Mouse (Mus musculus): ENCODE data around the gene Phf1. TPM values are rescaled to one million over a fixed set of nuclear protein-coding genes. Genes with fewer than 3 reads are reported as not detected.

Phf1 gene
- polyA plus RNA-seq, 1 experiment, result 101 TPM

GRCm38 (mm10) chr17:26958880-26959279 is 26.0 kb downstream of the Phf1 start:
- TF ChIP-seq POLR2A (IDR thresholded peaks at IDR 0.05; ENCODE audit: borderline replicate concordance, extremely low read depth, low read depth, low read length), result no peak
- TF ChIP-seq CTCF (IDR thresholded peaks at IDR 0.05; ENCODE audit: insufficient read depth, low read length), result no peak
- H3K4me1 ChIP-seq (ENCODE audit: control insufficient read depth, insufficient read depth, low read length), result no peaks in the 10 kb centered on the region
- WGBS, result 67% methylated on average over 5 of the region's 5 CpGs
- DNase-seq, result no peak
- H3K4me3 ChIP-seq (replicated peaks; ENCODE audit: extremely low read depth, low read depth, low read length), result no peak overlapping the region

- TF ChIP-seq POLR2A (IDR thresholded peaks at IDR 0.05; ENCODE audit: borderline replicate concordance, extremely low read depth, low read depth, low read length) (no peak), CTCF (IDR thresholded peaks at IDR 0.05; ENCODE audit: insufficient read depth, low read length) (no peak)
- Histone ChIP-seq H3K4me1 (ENCODE audit: control insufficient read depth, insufficient read depth, low read length) (no peaks in the 10 kb centered on the region), H3K4me3 (replicated peaks; ENCODE audit: extremely low read depth, low read depth, low read length) (no peak overlapping the region)
- no peak for DNase-seq
- 90% methylated on average over 4 of the region's 4 CpGs for WGBS
Measured at GRCm38 (mm10) chr17:26959815-26960214, 27.0 kb downstream of the Phf1 start.

DNA sequence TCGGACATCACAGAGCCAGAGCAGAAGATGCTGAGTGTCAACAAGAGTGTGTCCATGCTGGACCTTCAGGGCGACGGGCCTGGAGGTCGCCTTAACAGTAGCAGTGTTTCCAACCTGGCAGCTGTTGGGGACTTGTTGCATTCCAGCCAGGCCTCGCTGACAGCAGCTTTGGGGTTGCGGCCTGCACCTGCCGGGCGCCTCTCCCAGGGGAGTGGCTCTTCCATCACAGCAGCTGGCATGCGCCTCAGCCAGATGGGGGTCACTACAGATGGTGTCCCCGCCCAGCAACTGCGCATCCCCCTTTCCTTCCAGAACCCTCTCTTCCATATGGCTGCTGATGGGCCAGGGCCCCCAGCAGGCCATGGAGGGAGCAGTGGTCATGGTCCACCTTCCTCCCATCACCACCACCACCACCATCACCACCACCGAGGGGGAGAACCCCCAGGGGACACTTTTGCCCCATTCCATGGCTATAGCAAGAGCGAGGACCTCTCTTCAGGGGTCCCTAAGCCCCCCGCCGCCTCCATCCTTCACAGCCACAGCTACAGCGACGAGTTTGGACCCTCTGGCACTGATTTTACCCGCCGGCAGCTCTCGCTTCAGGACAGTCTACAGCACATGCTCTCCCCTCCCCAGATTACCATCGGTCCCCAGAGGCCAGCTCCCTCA is 28.9 kb downstream of the Phf1 start:
- DNase-seq, result no peak
- WGBS, result 86% methylated on average over 19 of the region's 21 CpGs
- no peak overlapping the region for H3K4me3 ChIP-seq (replicated peaks; ENCODE audit: extremely low read depth, low read depth, low read length)
- TF ChIP-seq POLR2A (IDR thresholded peaks at IDR 0.05; ENCODE audit: borderline replicate concordance, extremely low read depth, low read depth, low read length), result no peak
- no peak for TF ChIP-seq CTCF (IDR thresholded peaks at IDR 0.05; ENCODE audit: insufficient read depth, low read length)
- no peaks in the 10 kb centered on the region for H3K4me1 ChIP-seq (ENCODE audit: control insufficient read depth, insufficient read depth, low read length)

DNA sequence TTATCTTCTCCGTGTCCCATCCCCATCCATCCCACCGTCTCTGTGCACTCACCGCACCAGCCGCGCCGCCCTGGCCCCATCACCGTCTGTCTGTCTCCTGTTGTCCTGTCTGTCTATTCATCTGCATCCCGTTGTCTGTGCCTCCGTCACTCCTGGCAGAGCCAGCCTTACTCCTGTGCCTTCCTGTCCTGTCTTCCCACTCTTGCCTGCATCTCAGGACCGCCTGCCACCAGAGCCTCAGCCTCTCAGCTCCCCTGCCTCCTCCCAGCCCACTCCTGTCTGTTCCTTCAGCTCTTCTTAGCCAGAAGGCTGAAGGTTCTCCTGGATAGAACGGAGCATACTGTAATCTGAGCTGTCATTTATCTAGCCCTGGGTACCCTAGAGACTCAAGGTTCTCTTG is 34.1 kb downstream of the Phf1 start:
- 91% methylated on average over 11 of the region's 11 CpGs for WGBS
- TF ChIP-seq POLR2A (IDR thresholded peaks at IDR 0.05; ENCODE audit: borderline replicate concordance, extremely low read depth, low read depth, low read length) (no peak), CTCF (IDR thresholded peaks at IDR 0.05; ENCODE audit: insufficient read depth, low read length) (no peak)
- DNase-seq, result no peak
- Histone ChIP-seq H3K4me1 (ENCODE audit: control insufficient read depth, insufficient read depth, low read length) (no peaks in the 10 kb centered on the region), H3K4me3 (replicated peaks; ENCODE audit: extremely low read depth, low read depth, low read length) (no peak overlapping the region)

DNA sequence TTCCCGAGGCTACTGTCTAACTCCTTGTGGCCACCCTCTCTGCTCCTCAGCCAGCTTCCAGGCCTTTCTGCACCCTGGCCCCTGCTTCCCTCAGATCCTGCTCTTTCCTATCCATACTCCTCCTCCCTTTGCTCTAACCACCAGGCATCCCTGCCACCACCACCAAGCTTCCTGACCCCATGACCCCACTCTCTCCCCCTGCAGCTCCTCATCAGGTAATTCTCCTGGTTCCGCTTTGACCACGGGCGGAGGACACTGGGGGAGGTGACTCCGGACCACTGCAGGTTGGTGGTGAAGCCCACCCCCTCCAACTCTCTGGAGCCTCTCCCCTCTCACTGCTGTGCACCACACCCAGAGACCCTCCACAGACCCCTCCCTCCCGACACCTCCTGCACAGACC is 34.6 kb downstream of the Phf1 start:
- WGBS, result 91% methylated on average over 6 of the region's 6 CpGs
- H3K4me3 ChIP-seq (replicated peaks; ENCODE audit: extremely low read depth, low read depth, low read length), result no peak overlapping the region
- no peaks in the 10 kb centered on the region for H3K4me1 ChIP-seq (ENCODE audit: control insufficient read depth, insufficient read depth, low read length)
- no peak for DNase-seq
- TF ChIP-seq POLR2A (IDR thresholded peaks at IDR 0.05; ENCODE audit: borderline replicate concordance, extremely low read depth, low read depth, low read length) (no peak), CTCF (IDR thresholded peaks at IDR 0.05; ENCODE audit: insufficient read depth, low read length) (no peak)

DNA sequence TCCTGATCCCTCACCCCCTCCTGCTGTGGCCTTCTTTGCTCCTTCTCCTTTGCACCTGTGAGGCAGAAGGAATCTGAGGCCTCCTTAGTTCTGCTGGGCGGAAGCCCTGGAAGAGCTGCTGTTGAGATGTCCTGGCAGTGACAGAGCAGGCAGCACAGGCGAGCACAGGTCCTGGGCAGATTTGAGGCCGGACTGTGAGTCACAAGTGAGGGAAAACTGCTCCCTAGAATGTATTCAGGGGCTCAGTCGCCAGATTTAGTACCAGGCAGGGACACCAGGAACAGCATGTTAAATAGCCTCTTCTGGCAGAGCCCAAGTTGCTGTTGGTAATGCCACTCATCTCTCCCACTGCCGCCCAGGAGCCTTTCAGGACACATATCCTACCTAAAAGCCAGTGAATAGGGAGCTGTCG is 35.4 kb downstream of the Phf1 start:
- no peak for DNase-seq
- TF ChIP-seq POLR2A (IDR thresholded peaks at IDR 0.05; ENCODE audit: borderline replicate concordance, extremely low read depth, low read depth, low read length), result no peak
- TF ChIP-seq CTCF (IDR thresholded peaks at IDR 0.05; ENCODE audit: insufficient read depth, low read length), result no peak
- no peaks in the 10 kb centered on the region for H3K4me1 ChIP-seq (ENCODE audit: control insufficient read depth, insufficient read depth, low read length)
- H3K4me3 ChIP-seq (replicated peaks; ENCODE audit: extremely low read depth, low read depth, low read length), result no peak overlapping the region
- WGBS, result 86% methylated on average over 6 of the region's 6 CpGs

- Histone ChIP-seq H3K4me3 (replicated peaks; ENCODE audit: extremely low read depth, low read depth, low read length) (no peak overlapping the region), H3K4me1 (ENCODE audit: control insufficient read depth, insufficient read depth, low read length) (peaks cover 3% of the 10 kb centered on the region)
- DNase-seq, result no peak
- TF ChIP-seq CTCF (IDR thresholded peaks at IDR 0.05; ENCODE audit: insufficient read depth, low read length), result no peak
- no peak for TF ChIP-seq POLR2A (IDR thresholded peaks at IDR 0.05; ENCODE audit: borderline replicate concordance, extremely low read depth, low read depth, low read length)
- 71% methylated on average over 6 of the region's 6 CpGs for WGBS
Measured at GRCm38 (mm10) chr17:26969257-26969656, 36.4 kb downstream of the Phf1 start.

DNA sequence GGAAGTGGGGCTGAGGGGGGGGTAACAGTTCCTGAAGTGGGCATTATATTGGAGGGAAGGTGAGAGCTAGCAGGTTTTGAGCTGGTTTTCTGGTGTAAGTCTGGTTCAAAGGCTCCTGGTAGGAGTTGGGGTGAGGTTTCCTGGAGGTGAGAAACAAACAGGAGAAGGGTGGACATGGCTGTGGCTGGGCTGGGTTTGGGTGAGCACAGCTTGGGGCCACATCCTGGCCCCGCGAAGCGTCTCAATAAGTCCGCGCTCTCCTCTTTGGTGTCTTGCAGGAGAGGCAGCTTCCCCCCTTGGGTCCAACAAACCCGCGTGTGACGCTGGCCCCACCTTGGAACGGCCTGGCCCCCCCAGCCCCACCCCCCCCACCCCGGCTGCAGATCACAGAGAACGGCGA is 37.4 kb downstream of the Phf1 start:
- Histone ChIP-seq H3K4me3 (replicated peaks; ENCODE audit: extremely low read depth, low read depth, low read length) (no peak overlapping the region), H3K4me1 (ENCODE audit: control insufficient read depth, insufficient read depth, low read length) (peaks cover 3% of the 10 kb centered on the region)
- 51% methylated on average over 12 of the region's 12 CpGs for WGBS
- no peak for TF ChIP-seq POLR2A (IDR thresholded peaks at IDR 0.05; ENCODE audit: borderline replicate concordance, extremely low read depth, low read depth, low read length)
- TF ChIP-seq CTCF (IDR thresholded peaks at IDR 0.05; ENCODE audit: insufficient read depth, low read length), result no peak
- no peak for DNase-seq

DNA sequence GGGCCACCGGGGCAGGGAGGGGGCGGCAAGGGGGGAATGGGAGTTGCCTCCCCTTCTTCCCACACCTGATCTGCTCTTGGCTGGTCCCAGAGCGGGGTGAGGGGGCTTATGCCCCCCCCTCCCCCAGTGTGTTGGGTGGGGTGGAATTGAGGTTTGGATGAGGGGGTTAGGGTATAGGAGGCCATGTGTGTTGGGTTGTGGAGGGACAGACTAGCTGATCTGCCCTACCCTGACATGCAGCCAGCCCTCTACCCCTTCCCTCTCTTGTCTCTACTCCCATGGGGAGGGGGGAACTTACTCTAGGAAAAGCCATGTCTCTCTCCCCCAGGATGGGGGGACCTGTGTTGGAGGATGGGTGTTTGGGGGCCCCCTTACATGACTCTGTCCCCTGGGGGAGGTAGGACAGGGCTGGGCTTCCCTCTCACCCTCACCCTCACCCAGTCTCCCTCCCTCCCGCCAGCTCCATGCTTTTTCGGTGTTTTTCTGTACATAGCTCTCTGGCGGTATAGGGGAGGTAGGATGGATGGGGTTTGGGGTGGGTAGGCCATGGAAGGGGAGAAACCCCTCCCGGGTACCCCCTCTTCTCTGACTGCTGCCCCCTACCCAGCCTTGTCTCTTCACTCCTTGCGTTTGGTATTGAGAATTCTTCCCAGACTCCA is 38.5 kb downstream of the Phf1 start:
- TF ChIP-seq POLR2A (IDR thresholded peaks at IDR 0.05; ENCODE audit: borderline replicate concordance, extremely low read depth, low read depth, low read length) (no peak), CTCF (IDR thresholded peaks at IDR 0.05; ENCODE audit: insufficient read depth, low read length) (no peak)
- DNase-seq, result no peak
- Histone ChIP-seq H3K4me3 (replicated peaks; ENCODE audit: extremely low read depth, low read depth, low read length) (no peak overlapping the region), H3K4me1 (ENCODE audit: control insufficient read depth, insufficient read depth, low read length) (peaks cover 3% of the 10 kb centered on the region)
- WGBS, result 54% methylated on average over 8 of the region's 8 CpGs

DNA sequence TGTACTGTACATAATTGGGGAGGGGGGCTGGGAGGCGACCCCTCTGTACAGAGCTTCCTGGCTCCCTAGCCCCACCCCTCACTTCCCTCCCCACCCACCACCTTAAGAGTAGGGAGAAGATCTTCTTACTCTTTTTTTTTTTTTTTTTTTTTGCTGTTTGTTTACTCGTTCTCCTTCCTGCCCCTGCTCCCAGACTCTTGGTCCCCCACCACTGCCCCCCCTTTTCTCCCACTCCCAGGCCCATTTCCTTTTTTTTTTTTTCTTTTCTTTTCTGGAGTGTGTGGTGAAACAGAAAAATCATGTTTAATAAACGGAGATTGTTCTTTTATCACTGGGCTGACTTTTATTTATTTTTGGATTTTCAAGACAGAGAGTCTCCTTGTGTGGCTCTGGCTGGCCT is 39.3 kb downstream of the Phf1 start:
- no peak for DNase-seq
- Histone ChIP-seq H3K4me1 (ENCODE audit: control insufficient read depth, insufficient read depth, low read length) (peaks cover 3% of the 10 kb centered on the region), H3K4me3 (replicated peaks; ENCODE audit: extremely low read depth, low read depth, low read length) (peak overlapping the region; percentile 99)
- TF ChIP-seq POLR2A (IDR thresholded peaks at IDR 0.05; ENCODE audit: borderline replicate concordance, extremely low read depth, low read depth, low read length) (no peak), CTCF (IDR thresholded peaks at IDR 0.05; ENCODE audit: insufficient read depth, low read length) (no peak)
- 0% methylated on average over 3 of the region's 3 CpGs for WGBS

Data from lung, adult 2 months (tissue).